Mouse (Mus musculus): ENCODE measurements around the gene Suz12. TPM values are rescaled to one million over a fixed set of nuclear protein-coding genes. Genes with fewer than 3 reads are reported as not detected.

Gene Suz12
- polyA plus RNA-seq, 1 experiment = 2.0 TPM

GRCm38 (mm10) chr11:79962877-79963183 is 30.1 kb upstream of the Suz12 start:
- peak overlapping the region; percentile 36 for H3K27ac ChIP-seq (ENCODE audit: insufficient read depth, low read depth, low read length)

GRCm38 (mm10) chr11:79963212-79963974 is 29.5 kb upstream of the Suz12 start:
- no peak overlapping the region for H3K4me3 ChIP-seq (ENCODE audit: low read depth, low read length)
- 18% methylated on average over 8 of the region's 8 CpGs for WGBS

More at GRCm38 (mm10) chr11:79962877-79963183, 30.1 kb upstream of the Suz12 start:
- TF ChIP-seq POLR2A (IDR thresholded peaks at IDR 0.05; ENCODE audit: low read depth, low read length) (no peak), CTCF (IDR thresholded peaks at IDR 0.05; ENCODE audit: extremely low read depth, insufficient read length, insufficient replicate concordance, low read depth, low read length) (no peak)
- no peaks in the 10 kb centered on the region for H3K27me3 ChIP-seq (ENCODE audit: control insufficient read depth, insufficient read depth, low read length)
- H3K4me1 ChIP-seq (ENCODE audit: control insufficient read depth, insufficient read depth, insufficient read length, low read length) = no peaks in the 10 kb centered on the region; the same call in 1 of the 2 replicates
- H3K36me3 ChIP-seq (ENCODE audit: control insufficient read depth, insufficient read depth, low read length) = peaks cover 7% of the 10 kb centered on the region
- under 1% methylated on average over 9 of the region's 9 CpGs for WGBS
- H3K4me3 ChIP-seq (ENCODE audit: low read depth, low read length) = peak overlapping the region; percentile 59

GRCm38 (mm10) chr11:79965896-79966295 is 27.0 kb upstream of the Suz12 start:
- Histone ChIP-seq H3K4me3 (ENCODE audit: low read depth, low read length) (no peak overlapping the region), H3K4me1 (ENCODE audit: control insufficient read depth, insufficient read depth, insufficient read length, low read length) (no peaks in the 10 kb centered on the region; the same call in 1 of the 2 replicates), H3K27ac (ENCODE audit: insufficient read depth, low read depth, low read length) (no peak overlapping the region), H3K36me3 (ENCODE audit: control insufficient read depth, insufficient read depth, low read length) (no peaks in the 10 kb centered on the region), H3K27me3 (ENCODE audit: control insufficient read depth, insufficient read depth, low read length) (no peaks in the 10 kb centered on the region)
- WGBS = 20% methylated on average over 8 of the region's 8 CpGs
- no peak for TF ChIP-seq CTCF (IDR thresholded peaks at IDR 0.05; ENCODE audit: extremely low read depth, insufficient read length, insufficient replicate concordance, low read depth, low read length)
- no peak for TF ChIP-seq POLR2A (IDR thresholded peaks at IDR 0.05; ENCODE audit: low read depth, low read length)

More at GRCm38 (mm10) chr11:79963212-79963974, 29.5 kb upstream of the Suz12 start:
- Histone ChIP-seq H3K36me3 (ENCODE audit: control insufficient read depth, insufficient read depth, low read length) (peaks cover 5% of the 10 kb centered on the region), H3K27ac (ENCODE audit: insufficient read depth, low read depth, low read length) (peak overlapping the region; percentile 33; the same call in 1 of the 2 replicates), H3K27me3 (ENCODE audit: control insufficient read depth, insufficient read depth, low read length) (no peaks in the 10 kb centered on the region), H3K4me1 (ENCODE audit: control insufficient read depth, insufficient read depth, insufficient read length, low read length) (no peaks in the 10 kb centered on the region; the same call in 1 of the 2 replicates)
- TF ChIP-seq CTCF (IDR thresholded peaks at IDR 0.05; ENCODE audit: extremely low read depth, insufficient read length, insufficient replicate concordance, low read depth, low read length) = no peak
- TF ChIP-seq POLR2A (IDR thresholded peaks at IDR 0.05; ENCODE audit: low read depth, low read length) = no peak

GRCm38 (mm10) chr11:79967752-79968151 is 25.2 kb upstream of the Suz12 start:
- Histone ChIP-seq H3K36me3 (ENCODE audit: control insufficient read depth, insufficient read depth, low read length) (no peaks in the 10 kb centered on the region), H3K27ac (ENCODE audit: insufficient read depth, low read depth, low read length) (no peak overlapping the region), H3K4me1 (ENCODE audit: control insufficient read depth, insufficient read depth, insufficient read length, low read length) (no peaks in the 10 kb centered on the region; the same call in 1 of the 2 replicates), H3K27me3 (ENCODE audit: control insufficient read depth, insufficient read depth, low read length) (no peaks in the 10 kb centered on the region), H3K4me3 (ENCODE audit: low read depth, low read length) (no peak overlapping the region)
- 92% methylated on average over 10 of the region's 10 CpGs for WGBS
- TF ChIP-seq CTCF (IDR thresholded peaks at IDR 0.05; ENCODE audit: extremely low read depth, insufficient read length, insufficient replicate concordance, low read depth, low read length) (no peak), POLR2A (IDR thresholded peaks at IDR 0.05; ENCODE audit: low read depth, low read length) (no peak)

- TF ChIP-seq CTCF (IDR thresholded peaks at IDR 0.05; ENCODE audit: extremely low read depth, insufficient read length, insufficient replicate concordance, low read depth, low read length) = no peak
- TF ChIP-seq POLR2A (IDR thresholded peaks at IDR 0.05; ENCODE audit: low read depth, low read length) = no peak
- Histone ChIP-seq H3K4me1 (ENCODE audit: control insufficient read depth, insufficient read depth, insufficient read length, low read length) (no peaks in the 10 kb centered on the region; the same call in 1 of the 2 replicates), H3K27ac (ENCODE audit: insufficient read depth, low read depth, low read length) (no peak overlapping the region), H3K27me3 (ENCODE audit: control insufficient read depth, insufficient read depth, low read length) (peaks cover 10% of the 10 kb centered on the region; the same call in 1 of the 2 replicates), H3K36me3 (ENCODE audit: control insufficient read depth, insufficient read depth, low read length) (no peaks in the 10 kb centered on the region), H3K4me3 (ENCODE audit: low read depth, low read length) (no peak overlapping the region)
- WGBS = 2% methylated on average over 8 of the region's 8 CpGs
Observed at GRCm38 (mm10) chr11:79973133-79973532, 19.8 kb upstream of the Suz12 start.

- Histone ChIP-seq H3K4me1 (ENCODE audit: control insufficient read depth, insufficient read depth, insufficient read length, low read length) (no peaks in the 10 kb centered on the region; the same call in 1 of the 2 replicates), H3K4me3 (ENCODE audit: low read depth, low read length) (peak overlapping the region; percentile 64), H3K27ac (ENCODE audit: insufficient read depth, low read depth, low read length) (no peak overlapping the region), H3K36me3 (ENCODE audit: control insufficient read depth, insufficient read depth, low read length) (no peaks in the 10 kb centered on the region), H3K27me3 (ENCODE audit: control insufficient read depth, insufficient read depth, low read length) (peaks cover 10% of the 10 kb centered on the region; the same call in 1 of the 2 replicates)
- TF ChIP-seq CTCF (IDR thresholded peaks at IDR 0.05; ENCODE audit: extremely low read depth, insufficient read length, insufficient replicate concordance, low read depth, low read length) = no peak
- WGBS = under 1% methylated on average over 40 of the region's 41 CpGs
Observed at GRCm38 (mm10) chr11:79973626-79974476, 19.1 kb upstream of the Suz12 start.

- no peaks in the 10 kb centered on the region for H3K36me3 ChIP-seq (ENCODE audit: control insufficient read depth, insufficient read depth, low read length)
Observed at GRCm38 (mm10) chr11:79975377-79975776, 17.5 kb upstream of the Suz12 start.

More at GRCm38 (mm10) chr11:79975377-79975776, 17.5 kb upstream of the Suz12 start:
- peaks cover 10% of the 10 kb centered on the region; the same call in 1 of the 2 replicates for H3K27me3 ChIP-seq (ENCODE audit: control insufficient read depth, insufficient read depth, low read length)
- H3K4me1 ChIP-seq (ENCODE audit: control insufficient read depth, insufficient read depth, insufficient read length, low read length) = no peaks in the 10 kb centered on the region; the same call in 1 of the 2 replicates
- no peak overlapping the region for H3K4me3 ChIP-seq (ENCODE audit: low read depth, low read length)
- TF ChIP-seq CTCF (IDR thresholded peaks at IDR 0.05; ENCODE audit: extremely low read depth, insufficient read length, insufficient replicate concordance, low read depth, low read length) (no peak), POLR2A (IDR thresholded peaks at IDR 0.05; ENCODE audit: low read depth, low read length) (no peak)
- WGBS = 93% methylated on average over 2 of the region's 2 CpGs
- H3K27ac ChIP-seq (ENCODE audit: insufficient read depth, low read depth, low read length) = no peak overlapping the region
